Mouse (Mus musculus): ENCODE measurements at regions not wholly inside any gene's neighbourhood (a gene's known extent, or its start where the extent isn't known, plus 50 kb on each side); places are given as distances from the start of the nearest gene placed in this dataset.

DNA sequence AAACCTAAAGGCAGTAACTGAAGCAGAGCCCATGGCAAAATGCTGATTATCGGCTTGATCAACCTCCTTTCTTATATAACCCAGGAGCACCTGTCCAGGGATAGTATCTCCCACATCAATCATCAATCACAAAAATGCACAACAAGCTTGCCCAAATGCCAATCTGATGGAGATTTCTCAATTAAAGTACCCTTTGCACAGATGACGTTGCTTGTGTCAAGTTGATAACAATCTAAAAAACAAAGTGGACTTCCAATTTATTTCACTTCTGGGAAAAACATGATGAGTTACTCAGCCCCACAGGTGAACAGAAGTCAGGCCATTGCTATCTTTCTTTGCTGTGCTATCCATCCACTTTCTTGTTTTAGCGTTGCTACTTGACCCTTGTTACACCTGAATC lies 144.5 kb upstream of the Tle4 start:
- no peak for DNase-seq

DNA sequence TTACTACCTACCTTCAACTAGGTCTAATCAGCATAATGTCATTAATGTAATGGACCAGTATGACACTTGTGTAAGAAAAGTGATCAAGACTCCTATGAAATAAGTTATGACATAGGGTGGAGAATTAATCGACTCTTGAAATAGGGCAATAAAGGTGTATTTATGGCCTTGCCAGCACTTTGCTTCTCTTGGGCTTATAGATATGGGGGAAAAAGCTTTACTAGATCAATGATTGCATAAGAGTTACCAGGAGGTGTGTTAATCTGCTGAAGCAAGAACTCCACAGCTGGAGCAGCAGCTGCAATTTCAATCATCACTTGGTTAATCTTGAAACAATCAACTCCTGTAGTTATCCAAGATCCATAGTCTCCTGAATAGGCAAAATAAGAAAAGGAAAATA lies 143.1 kb upstream of the Tle4 start:
- no peak for DNase-seq

GRCm38 (mm10) chr19:14740139-14740538 lies 142.3 kb upstream of the Tle4 start:
- DNase-seq = peak; percentile 28

DNA sequence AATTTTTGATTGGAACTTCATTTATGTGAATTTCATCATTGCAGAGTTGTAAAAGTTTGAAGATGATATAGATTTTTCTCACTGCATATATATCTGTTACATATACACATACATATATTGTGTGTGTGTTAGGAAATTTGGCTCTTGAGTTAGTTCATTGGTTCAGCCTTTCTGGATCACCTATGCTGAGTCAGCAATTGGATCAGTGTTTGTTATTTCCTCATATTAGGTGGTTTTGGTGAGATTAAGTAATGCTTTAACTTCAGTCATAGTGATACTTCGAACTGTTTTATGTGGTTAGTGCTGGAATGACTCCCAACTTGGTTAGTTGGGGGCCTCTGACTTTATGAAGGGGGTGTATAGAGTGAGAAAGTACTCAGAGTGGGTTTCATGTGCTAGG lies 138.7 kb upstream of the Tle4 start:
- DNase-seq = no peak

DNA sequence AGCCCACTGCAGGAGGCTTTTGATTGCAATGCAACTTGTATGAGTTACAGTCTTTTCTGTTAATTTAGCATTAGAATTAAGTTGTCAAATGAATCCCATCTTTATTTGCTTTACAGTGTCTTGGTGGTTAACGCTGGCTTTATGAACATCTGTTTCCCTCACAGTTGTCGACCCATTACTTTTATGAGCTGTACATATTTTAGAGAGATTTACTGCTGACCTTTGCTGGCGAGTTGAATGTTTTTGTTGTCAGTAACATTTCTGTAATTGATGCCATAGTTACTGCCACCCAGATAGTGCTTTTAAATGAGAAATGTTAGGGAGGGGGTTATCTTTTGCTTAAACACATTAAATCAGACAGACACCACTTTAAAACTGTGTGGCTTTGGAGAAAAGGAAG lies 127.5 kb upstream of the Tle4 start:
- DNase-seq = no peak

DNA sequence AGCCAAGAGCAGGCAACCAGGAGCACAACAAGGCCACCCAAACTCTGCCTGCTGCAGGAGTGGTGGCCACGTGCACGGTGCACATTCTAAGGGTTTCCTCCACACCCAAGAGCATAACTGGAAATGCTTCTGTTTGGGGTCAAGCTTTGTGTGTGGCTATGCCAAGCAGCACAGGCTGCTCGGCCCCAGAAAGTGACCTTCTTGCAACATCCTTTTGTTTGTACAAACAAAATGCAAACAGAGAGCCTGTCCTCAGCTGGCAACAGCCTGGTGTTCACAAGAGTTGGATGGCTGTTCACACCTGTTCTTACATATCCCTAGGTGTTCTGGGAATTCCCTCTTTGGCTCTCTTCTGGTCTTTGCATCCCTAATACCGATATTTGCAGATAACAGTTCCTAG lies 126.8 kb upstream of the Tle4 start:
- no peak for DNase-seq

GRCm38 (mm10) chr19:14705791-14706190 lies 107.9 kb upstream of the Tle4 start:
- no peak for DNase-seq

GRCm38 (mm10) chr19:14701116-14701515 lies 103.3 kb upstream of the Tle4 start:
- DNase-seq = no peak

DNA sequence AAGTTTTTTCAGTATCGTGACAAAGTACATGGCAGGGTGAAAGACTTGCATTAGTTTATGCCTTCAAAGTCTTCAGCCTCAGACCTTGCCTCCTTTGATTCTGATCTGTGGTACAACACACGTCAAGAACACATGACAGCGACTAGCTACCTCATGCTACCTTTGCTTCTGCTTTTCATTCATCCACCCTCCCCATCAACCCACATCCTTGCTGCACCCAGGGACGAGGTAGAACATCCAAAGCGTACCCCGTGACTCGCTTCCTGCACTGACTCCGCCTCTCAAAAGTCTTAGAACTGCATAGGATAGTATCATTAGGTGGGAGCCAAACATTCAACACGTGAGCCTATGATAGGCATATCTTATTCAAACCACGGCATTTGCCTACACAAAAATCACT lies 97.5 kb upstream of the Tle4 start:
- DNase-seq = no peak

- peak; percentile 50 for DNase-seq
These were observed 94.3 kb upstream of the Tle4 start for GRCm38 (mm10) chr19:14692183-14692582.

- no peak for DNase-seq
These were observed 87.8 kb upstream of the Tle4 start for GRCm38 (mm10) chr19:14685628-14686027.

GRCm38 (mm10) chr19:14684669-14685068 lies 86.8 kb upstream of the Tle4 start:
- DNase-seq = no peak

- no peak for DNase-seq
These were observed 83.5 kb upstream of the Tle4 start for GRCm38 (mm10) chr19:14681306-14681705.

DNA sequence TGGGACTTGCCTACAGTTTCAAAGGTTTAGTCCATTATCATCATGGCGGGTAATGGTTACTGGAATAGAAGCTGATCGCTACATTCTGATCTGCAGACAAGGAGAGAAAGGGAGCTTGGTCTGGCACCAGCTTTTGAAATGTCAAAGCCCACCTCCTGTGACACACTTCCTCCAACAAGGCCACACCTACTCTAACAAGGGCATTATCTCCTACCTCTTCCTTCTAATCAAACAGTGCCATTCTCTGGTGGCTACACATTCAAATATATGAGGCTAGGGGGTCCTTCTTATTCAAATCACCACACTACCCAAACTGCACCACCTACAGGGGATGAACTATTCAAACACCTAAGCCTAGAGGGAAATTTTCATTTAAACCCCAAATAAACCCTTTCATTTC lies 81.9 kb upstream of the Tle4 start:
- no peak for DNase-seq

DNA sequence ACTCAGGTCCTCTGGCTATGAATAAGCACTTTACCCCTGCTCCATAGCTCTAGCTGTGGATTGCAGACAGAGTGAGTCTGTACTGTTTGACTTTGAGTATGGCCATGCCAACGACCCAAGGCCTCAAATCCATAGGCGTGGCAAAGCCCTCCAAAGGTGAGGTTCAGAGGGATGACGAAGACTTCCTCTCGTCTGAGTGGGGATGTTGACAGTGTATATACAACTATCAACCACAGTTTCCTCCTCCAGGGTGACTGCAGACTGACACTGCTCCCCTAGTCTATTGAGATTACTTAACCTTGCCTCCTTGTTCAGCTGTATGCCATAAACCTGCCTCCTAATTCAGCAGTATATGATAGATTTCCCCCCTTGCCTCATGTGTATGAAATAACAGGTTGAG lies 80.7 kb upstream of the Tle4 start:
- DNase-seq = no peak

- DNase-seq = no peak
These were observed 79.1 kb upstream of the Tle4 start for GRCm38 (mm10) chr19:14676929-14677328.

GRCm38 (mm10) chr19:14670821-14671104 lies 72.9 kb upstream of the Tle4 start:
- DNase-seq = no peak

DNA sequence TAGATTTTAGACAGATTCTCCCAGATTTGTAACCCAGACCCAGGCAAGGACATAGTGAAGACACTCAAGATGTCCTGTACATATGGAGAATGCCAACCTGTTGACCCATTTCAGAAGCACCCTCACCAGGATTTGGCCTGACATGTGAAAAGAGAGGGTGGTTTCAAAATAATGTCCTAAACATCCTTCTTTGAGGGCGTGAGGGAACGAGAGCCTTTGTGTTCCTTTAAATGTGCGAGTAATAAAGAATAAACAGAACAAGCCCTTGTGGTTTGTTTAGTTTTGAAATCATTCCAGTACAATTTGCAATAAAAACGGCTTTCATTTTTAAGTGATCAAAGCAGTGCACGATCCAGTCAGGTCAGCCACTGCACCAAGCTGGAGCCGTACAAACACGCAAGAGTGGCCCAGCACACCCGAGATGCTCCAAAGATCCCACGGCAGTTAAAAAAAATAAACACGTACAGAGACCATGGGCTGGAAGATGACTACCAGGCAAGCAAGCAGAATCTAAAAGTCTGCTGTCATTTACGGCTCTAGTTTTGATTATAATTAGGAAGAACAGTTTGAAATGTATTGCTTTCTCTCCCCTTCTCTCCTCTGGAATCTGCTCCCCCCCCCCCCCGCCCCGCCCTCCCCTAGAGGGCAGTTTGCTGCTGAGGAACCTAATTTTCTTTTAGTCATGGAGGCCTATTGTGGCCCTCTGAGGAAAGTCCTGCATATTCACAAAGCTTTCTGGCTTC lies 72.4 kb upstream of the Tle4 start:
- DNase-seq = no peak

DNA sequence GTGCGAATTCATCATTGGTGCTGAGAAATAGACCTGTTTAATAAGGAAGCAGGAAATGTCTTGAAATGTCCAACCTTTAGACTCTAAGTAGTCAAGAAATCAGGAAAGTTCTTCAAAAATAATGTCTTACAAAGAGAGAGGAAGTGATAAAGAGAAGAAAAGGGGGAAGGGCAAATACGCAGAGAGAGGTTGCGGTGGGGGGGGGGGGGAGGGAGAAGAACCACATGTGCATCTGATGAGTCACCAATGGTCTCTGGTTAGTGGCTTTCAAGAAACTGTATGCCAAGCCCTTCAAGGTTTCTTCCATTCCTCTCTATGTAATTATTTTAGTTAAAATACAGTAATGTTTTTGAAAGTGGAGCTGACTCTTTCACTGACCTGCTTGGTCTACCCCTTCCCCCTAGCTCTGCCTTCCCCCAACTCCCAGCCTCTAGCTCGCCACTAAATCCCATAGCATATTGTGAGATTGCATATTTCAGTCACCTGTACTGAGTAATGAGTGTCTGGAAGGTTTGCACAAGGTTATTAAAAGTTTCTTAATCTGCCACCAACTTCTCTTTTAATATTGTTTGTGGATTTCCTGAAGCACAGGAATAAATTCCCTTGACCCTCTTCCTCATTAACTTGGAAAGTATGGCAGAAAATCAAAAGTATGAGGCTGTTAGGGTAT lies 70.8 kb upstream of the Tle4 start:
- no peak for DNase-seq

GRCm38 (mm10) chr19:14664682-14665417 lies 67.0 kb upstream of the Tle4 start:
- no peak for DNase-seq

GRCm38 (mm10) chr19:14664096-14664586 lies 66.3 kb upstream of the Tle4 start:
- no peak for DNase-seq

- DNase-seq = no peak
These were observed 65.5 kb upstream of the Tle4 start for GRCm38 (mm10) chr19:14663350-14663749.

DNA sequence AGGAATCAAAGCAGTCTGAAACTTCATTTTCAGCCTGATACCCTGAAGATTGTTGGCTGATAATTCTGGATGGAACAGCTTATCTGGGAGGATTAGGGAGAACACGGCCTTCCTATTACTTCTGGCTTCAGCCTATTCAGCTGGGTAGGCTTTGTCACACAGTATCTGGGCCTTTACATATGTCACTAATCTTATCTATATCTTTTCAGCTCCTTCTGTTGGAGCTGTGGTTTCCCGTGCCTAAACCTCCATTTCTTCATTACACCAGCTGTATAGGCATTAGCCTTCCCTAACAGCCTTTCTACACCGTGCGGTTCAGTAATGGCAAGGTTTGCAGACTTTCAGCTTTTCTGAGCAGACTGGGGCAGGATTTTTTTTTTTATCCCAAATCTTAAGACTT lies 61.9 kb upstream of the Tle4 start:
- DNase-seq = no peak

GRCm38 (mm10) chr19:14658479-14658878 lies 60.6 kb upstream of the Tle4 start:
- no peak for DNase-seq

All from lung, postnatal 14 days (tissue).